Mouse (Mus musculus) kidney, postnatal 4 days (tissue): ENCODE measurements around the gene Inpp1.
A peak's percentile ranks its signal among the peaks of the same experiment; 100 is the strongest.

Experiments used
- DNase-seq, 2 experiments: peaks; one replicate each; pipeline ENCODE4 v3.0.0; 2021; ENCODE audit warnings: mixed read lengths in 2 of 2

Gene Inpp1

DNA sequence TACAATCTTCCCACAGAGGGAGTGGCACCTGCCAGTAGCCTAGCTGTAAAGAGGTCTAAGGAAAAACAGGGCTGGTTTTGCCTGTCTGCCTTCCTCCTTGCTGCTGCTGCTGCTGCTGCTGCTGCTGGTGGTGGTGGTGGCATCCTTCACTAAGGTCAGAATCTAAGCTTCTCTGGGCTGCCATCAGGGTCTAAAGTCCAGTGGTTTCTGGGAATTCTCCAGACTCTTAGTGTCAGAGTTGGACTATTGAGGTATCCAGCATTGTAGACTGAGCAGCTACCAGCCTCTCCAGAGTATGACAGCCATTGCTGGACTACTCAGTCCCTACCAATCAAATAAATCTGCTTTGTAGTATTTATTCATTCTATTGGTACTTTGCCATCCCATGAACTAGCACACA is 24.8 kb downstream of the Inpp1 start:
- no peak for DNase-seq

DNA sequence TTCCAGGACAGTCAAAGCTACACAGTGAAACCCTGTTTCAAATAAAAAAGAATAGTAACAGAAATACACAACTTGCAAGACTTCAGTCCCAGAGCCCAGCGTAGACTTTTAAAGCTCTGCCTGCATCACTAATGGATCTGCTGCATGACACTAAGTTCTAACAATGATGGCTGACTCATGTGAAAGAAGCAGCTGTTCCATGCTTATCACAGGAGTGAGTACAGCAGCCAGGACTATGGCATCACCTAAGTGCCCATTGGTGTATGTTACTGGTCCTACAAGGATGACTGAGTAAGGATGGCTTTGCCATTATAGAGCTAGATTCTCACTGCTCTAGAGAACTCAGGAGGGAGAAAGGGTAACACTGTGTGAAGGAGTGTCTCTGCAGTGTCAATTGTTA is 30.2 kb downstream of the Inpp1 start:
- DNase-seq, result no peak

DNA sequence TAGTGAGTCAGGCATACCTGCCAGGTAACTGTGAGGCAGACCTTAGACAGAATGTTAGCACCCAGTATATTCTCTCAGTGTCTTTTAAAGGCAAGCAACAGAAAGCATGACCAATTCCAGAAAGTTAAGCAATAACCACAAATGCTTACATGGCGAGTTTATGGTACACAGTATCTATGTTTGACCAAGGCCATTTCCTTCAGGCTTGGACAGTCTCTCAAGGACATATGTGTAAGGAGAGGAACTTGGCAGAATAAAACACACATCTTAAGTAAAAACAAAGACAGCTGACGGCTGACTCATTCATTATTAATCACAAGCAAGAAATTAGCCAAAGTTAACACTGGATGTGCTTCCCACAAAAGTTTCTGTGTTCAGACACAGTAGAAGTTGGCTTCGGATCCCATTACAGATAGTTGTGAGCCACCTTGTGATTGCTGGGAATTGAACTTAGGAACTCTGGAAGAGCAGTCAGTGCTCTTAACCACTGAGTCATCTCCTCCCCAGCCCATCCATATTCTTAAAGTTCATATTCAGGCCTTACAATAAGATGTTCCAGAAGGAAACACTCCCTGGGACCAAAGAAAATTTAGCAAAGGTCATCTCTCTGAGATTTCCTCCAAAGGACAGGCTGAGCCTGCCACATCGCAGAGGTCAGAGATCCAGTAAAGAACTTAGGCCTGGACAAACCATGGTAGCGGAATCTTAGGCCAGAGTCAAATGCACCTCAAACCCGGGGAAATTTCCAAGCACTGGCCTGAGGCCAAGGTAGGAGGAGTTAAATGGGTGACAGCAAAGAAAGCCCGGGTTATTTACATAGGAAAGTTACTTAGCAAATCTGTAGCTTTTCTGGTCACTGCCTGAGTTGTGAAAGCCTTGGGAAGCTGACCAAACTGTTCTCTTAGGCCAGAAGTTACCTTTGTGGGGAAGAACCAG is 52.0 kb downstream of the Inpp1 start:
- DNase-seq, result peak; percentile 44 to 54

GRCm38 (mm10) chr1:52763894-52764809 is 53.3 kb downstream of the Inpp1 start:
- no peak for DNase-seq

GRCm38 (mm10) chr1:52758174-52758573 is 59.3 kb downstream of the Inpp1 start:
- no peak for DNase-seq

DNA sequence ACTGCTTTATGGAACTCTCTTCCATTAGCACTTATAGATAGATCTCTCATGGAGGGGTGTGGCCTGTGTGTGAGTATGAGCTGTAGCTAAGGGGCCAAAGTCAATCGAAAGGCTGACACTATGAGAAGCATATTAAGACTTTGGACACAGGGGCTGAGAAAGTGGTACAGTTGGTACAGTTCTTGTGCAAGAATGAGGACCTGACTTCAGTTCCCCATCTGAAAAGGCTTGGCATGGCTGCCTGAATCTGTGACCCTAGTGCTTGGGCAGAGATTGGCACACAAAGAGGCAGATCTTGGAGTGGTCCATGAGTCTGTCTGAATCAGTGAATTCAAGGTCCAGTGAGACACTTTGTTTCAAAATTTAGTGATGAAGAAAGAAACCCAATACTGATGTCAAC is 63.2 kb downstream of the Inpp1 start:
- no peak for DNase-seq

GRCm38 (mm10) chr1:52753828-52754227 is 63.7 kb downstream of the Inpp1 start:
- no peak for DNase-seq

GRCm38 (mm10) chr1:52752706-52753105 is 64.8 kb downstream of the Inpp1 start:
- DNase-seq, result no peak

DNA sequence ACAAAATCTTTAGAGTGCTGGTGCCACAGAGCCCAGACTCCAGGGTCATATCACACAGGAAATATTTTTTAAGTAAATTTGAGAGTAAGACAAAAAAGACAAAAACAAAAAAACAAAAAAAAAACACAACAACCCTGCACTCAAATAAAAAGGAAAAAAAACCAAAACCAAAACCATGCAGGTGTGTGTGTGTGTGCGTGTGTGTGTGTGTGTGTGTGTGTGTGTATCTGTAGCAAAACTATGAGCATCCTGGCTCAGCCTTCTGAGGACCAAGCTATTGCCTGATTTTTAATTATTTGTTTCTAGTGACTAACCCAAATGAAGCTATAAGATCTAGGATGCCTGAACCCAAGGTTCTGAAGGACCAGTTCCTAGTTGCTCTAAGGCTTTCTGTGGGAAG is 65.9 kb downstream of the Inpp1 start:
- no peak for DNase-seq

DNA sequence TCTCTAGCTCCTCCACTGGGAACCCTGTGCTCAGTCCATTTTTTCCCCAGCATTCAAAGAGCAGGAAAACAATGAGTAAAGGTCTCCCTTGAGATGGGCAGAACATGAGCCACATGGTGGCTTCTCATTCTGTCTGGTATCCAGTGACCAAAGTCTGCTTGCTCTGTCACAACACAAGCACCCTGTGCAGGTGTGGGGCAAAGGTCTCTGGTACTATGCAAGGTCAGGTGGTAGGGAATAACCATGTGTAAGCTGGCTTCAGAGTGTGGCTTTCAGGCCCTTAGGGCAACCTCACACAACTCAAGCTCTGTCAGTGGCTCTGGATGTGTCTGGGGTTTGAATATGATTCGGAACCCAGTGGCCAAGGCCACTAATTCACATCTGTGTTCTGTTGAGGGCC is 67.5 kb downstream of the Inpp1 start:
- DNase-seq, result no peak

DNA sequence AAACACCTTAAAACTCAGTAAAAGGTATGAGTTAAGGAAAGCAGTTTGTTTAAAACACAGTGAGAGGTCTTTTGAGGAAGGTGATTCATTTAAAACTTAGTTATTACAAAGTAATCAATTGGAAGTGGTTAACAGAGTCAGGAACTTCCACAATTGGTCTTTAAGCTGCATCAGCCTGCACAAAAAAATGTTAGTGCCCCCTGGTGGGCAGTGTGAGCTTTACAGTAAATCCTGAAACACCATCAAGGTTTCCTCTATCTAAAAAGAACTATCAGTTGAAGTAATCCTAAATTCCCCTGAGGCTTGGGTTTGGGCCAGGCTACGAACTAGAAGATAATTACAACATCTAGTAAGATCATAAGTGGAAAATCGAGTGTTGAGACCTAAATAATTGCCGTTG is 69.2 kb downstream of the Inpp1 start:
- peak; percentile 75 to 77 for DNase-seq

DNA sequence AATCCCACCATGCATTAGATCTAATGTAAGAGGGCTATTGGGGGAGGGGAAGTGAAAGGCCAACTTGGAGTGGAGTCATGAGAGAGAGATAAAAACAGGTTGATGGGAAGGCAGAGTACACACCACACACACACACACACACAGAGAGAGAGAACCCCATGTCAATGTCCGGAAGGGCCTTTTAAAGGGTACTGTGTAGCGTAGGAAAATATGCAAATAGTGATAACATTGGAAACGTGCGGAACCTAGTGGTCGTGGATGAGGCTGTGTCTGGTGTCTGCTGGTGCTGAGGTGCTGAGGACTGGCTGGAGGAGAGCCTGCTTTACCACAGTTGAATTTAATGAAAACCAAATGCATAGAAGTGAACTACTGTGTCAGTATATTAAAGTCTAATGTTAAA is 74.9 kb downstream of the Inpp1 start:
- DNase-seq, result no peak
